Mouse (Mus musculus): ENCODE results near the gene Prdm1. TPM values are rescaled to one million over a fixed set of nuclear protein-coding genes. Genes with fewer than 3 reads are reported as not detected.

Prdm1 gene
- polyA plus RNA-seq, 1 experiment, result 1.7 TPM

- no peak overlapping the region for H3K4me3 ChIP-seq (ENCODE audit: control insufficient read depth, insufficient read depth, low read length)
- no peaks in the 10 kb centered on the region for H3K36me3 ChIP-seq (ENCODE audit: control insufficient read depth, insufficient read depth, low read length)
- H3K27me3 ChIP-seq (ENCODE audit: control insufficient read depth, insufficient read depth, low read length), result no peaks in the 10 kb centered on the region
- TF ChIP-seq POLR2A (IDR thresholded peaks at IDR 0.05; ENCODE audit: control insufficient read depth, extremely low read depth, insufficient read depth, low read length, poor library complexity), result no peak
- no peak for TF ChIP-seq CTCF (IDR thresholded peaks at IDR 0.05; ENCODE audit: borderline replicate concordance, control insufficient read depth, extremely low read depth, insufficient read depth, low read length, poor library complexity)
- DNase-seq, result no peak
- no peak overlapping the region for H3K27ac ChIP-seq (ENCODE audit: control insufficient read depth, insufficient read depth, low read length)
- H3K4me1 ChIP-seq (replicated peaks; ENCODE audit: control insufficient read depth, insufficient read depth, low read length), result no peaks in the 10 kb centered on the region
- WGBS, result 37% methylated on average over 10 of the region's 10 CpGs
Measured at GRCm38 (mm10) chr10:44474256-44474655, 54.0 kb downstream of the Prdm1 start.

DNA sequence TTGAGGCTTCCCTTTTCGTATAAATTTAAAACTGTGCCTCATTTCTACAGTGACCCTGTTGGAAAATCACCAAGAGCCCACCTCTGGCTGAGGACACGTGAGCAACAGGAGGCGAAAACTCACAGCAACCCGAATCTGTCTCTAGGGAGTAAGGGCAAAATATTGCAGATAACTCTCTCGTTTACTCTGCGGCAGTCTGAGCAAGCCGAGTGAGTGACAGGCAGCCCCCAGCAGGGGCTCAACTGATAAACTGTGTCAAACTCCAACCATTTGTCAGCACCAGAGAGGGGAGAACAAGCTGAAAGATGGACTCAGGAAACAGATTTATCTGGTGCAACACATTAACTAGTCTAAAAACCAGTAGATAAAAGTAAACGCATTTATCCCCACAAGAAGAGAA, 62.7 kb downstream of the Prdm1 start:
- Histone ChIP-seq H3K4me1 (replicated peaks; ENCODE audit: control insufficient read depth, insufficient read depth, low read length) (peaks cover 8% of the 10 kb centered on the region), H3K36me3 (ENCODE audit: control insufficient read depth, insufficient read depth, low read length) (no peaks in the 10 kb centered on the region), H3K27me3 (ENCODE audit: control insufficient read depth, insufficient read depth, low read length) (no peaks in the 10 kb centered on the region), H3K27ac (ENCODE audit: control insufficient read depth, insufficient read depth, low read length) (no peak overlapping the region), H3K4me3 (ENCODE audit: control insufficient read depth, insufficient read depth, low read length) (no peak overlapping the region)
- WGBS, result 87% methylated on average over 8 of the region's 8 CpGs
- DNase-seq, result no peak
- TF ChIP-seq POLR2A (IDR thresholded peaks at IDR 0.05; ENCODE audit: control insufficient read depth, extremely low read depth, insufficient read depth, low read length, poor library complexity) (no peak), CTCF (IDR thresholded peaks at IDR 0.05; ENCODE audit: borderline replicate concordance, control insufficient read depth, extremely low read depth, insufficient read depth, low read length, poor library complexity) (no peak)

GRCm38 (mm10) chr10:44464563-44464962, 63.7 kb downstream of the Prdm1 start:
- H3K4me1 ChIP-seq (replicated peaks; ENCODE audit: control insufficient read depth, insufficient read depth, low read length), result peaks cover 9% of the 10 kb centered on the region
- no peaks in the 10 kb centered on the region for H3K27me3 ChIP-seq (ENCODE audit: control insufficient read depth, insufficient read depth, low read length)
- H3K27ac ChIP-seq (ENCODE audit: control insufficient read depth, insufficient read depth, low read length), result no peak overlapping the region
- H3K36me3 ChIP-seq (ENCODE audit: control insufficient read depth, insufficient read depth, low read length), result no peaks in the 10 kb centered on the region
- no peak for DNase-seq
- no peak overlapping the region for H3K4me3 ChIP-seq (ENCODE audit: control insufficient read depth, insufficient read depth, low read length)
- no peak for TF ChIP-seq CTCF (IDR thresholded peaks at IDR 0.05; ENCODE audit: borderline replicate concordance, control insufficient read depth, extremely low read depth, insufficient read depth, low read length, poor library complexity)
- TF ChIP-seq POLR2A (IDR thresholded peaks at IDR 0.05; ENCODE audit: control insufficient read depth, extremely low read depth, insufficient read depth, low read length, poor library complexity), result no peak
- 95% methylated on average over 5 of the region's 5 CpGs for WGBS

GRCm38 (mm10) chr10:44463856-44464255, 64.4 kb downstream of the Prdm1 start:
- WGBS, result 71% methylated on average over 4 of the region's 4 CpGs
- Histone ChIP-seq H3K36me3 (ENCODE audit: control insufficient read depth, insufficient read depth, low read length) (no peaks in the 10 kb centered on the region), H3K4me1 (replicated peaks; ENCODE audit: control insufficient read depth, insufficient read depth, low read length) (peaks cover 14% of the 10 kb centered on the region), H3K27ac (ENCODE audit: control insufficient read depth, insufficient read depth, low read length) (no peak overlapping the region), H3K4me3 (ENCODE audit: control insufficient read depth, insufficient read depth, low read length) (no peak overlapping the region), H3K27me3 (ENCODE audit: control insufficient read depth, insufficient read depth, low read length) (no peaks in the 10 kb centered on the region)
- DNase-seq, result no peak
- TF ChIP-seq CTCF (IDR thresholded peaks at IDR 0.05; ENCODE audit: borderline replicate concordance, control insufficient read depth, extremely low read depth, insufficient read depth, low read length, poor library complexity) (no peak), POLR2A (IDR thresholded peaks at IDR 0.05; ENCODE audit: control insufficient read depth, extremely low read depth, insufficient read depth, low read length, poor library complexity) (no peak)

- no peaks in the 10 kb centered on the region for H3K36me3 ChIP-seq (ENCODE audit: control insufficient read depth, insufficient read depth, low read length)
- TF ChIP-seq CTCF (IDR thresholded peaks at IDR 0.05; ENCODE audit: borderline replicate concordance, control insufficient read depth, extremely low read depth, insufficient read depth, low read length, poor library complexity) (no peak), POLR2A (IDR thresholded peaks at IDR 0.05; ENCODE audit: control insufficient read depth, extremely low read depth, insufficient read depth, low read length, poor library complexity) (no peak)
- no peaks in the 10 kb centered on the region for H3K27me3 ChIP-seq (ENCODE audit: control insufficient read depth, insufficient read depth, low read length)
- H3K4me3 ChIP-seq (ENCODE audit: control insufficient read depth, insufficient read depth, low read length), result no peak overlapping the region
- H3K4me1 ChIP-seq (replicated peaks; ENCODE audit: control insufficient read depth, insufficient read depth, low read length), result peaks cover 14% of the 10 kb centered on the region
- DNase-seq, result no peak
- WGBS, result 60% methylated on average over 8 of the region's 8 CpGs
- H3K27ac ChIP-seq (ENCODE audit: control insufficient read depth, insufficient read depth, low read length), result no peak overlapping the region
Measured at GRCm38 (mm10) chr10:44462351-44462750, 66.0 kb downstream of the Prdm1 start.

DNA sequence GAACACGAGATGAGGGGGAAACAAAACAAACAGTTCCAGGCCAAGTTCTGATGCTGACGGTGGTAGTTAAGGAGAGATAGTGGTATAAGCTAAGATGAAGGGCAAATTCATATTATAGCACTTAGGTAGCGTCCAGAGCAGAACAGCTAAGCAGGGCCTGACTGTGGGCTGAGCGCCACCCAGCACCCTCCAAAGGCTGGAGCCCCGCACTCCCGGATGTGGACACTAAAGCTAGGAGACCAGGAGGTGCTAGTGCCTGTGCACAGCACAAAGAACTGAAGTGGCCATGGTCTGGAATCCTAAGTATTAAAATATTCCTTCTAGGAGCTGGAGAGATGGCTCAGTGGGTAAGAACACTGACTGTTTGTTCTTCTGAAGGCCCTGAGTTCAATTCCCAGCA, 67.2 kb downstream of the Prdm1 start:
- 94% methylated on average over 6 of the region's 6 CpGs for WGBS
- H3K36me3 ChIP-seq (ENCODE audit: control insufficient read depth, insufficient read depth, low read length), result no peaks in the 10 kb centered on the region
- TF ChIP-seq CTCF (IDR thresholded peaks at IDR 0.05; ENCODE audit: borderline replicate concordance, control insufficient read depth, extremely low read depth, insufficient read depth, low read length, poor library complexity) (no peak), POLR2A (IDR thresholded peaks at IDR 0.05; ENCODE audit: control insufficient read depth, extremely low read depth, insufficient read depth, low read length, poor library complexity) (no peak)
- no peak for DNase-seq
- H3K4me1 ChIP-seq (replicated peaks; ENCODE audit: control insufficient read depth, insufficient read depth, low read length), result peaks cover 17% of the 10 kb centered on the region
- H3K27me3 ChIP-seq (ENCODE audit: control insufficient read depth, insufficient read depth, low read length), result no peaks in the 10 kb centered on the region
- H3K27ac ChIP-seq (ENCODE audit: control insufficient read depth, insufficient read depth, low read length), result no peak overlapping the region
- H3K4me3 ChIP-seq (ENCODE audit: control insufficient read depth, insufficient read depth, low read length), result no peak overlapping the region

Data from thymus, adult 2 months (tissue).